Mouse (Mus musculus) limb, embryonic 15.5 days (tissue): ENCODE measurements around the gene C1qa. TPM values are rescaled to one million over a fixed set of nuclear protein-coding genes. Genes with fewer than 3 reads are reported as not detected.

ENCODE experiments used
- ATAC-seq: fragments of 200-750 bp; cut with Nextera tagmentation; 2 replicates; pipeline ENCODE4 v1.8.0; 2017; ENCODE audit warnings: low read depth, moderate TSS enrichment; ENCODE audit not compliant: insufficient number of reproducible peaks, low FRiP score, low TSS enrichment
- H3K27ac ChIP-seq: fragments of 300-500 bp; sonication (generic); 2 replicates; pipeline ENCODE4 v1.5.1; 2015; ENCODE audit warnings: moderate library complexity, mild to moderate bottlenecking, inconsistent platforms
- H3K27me3 ChIP-seq: fragments of 300-500 bp; sonication (generic); 2 replicates; pipeline ENCODE4 v1.6.1; 2015; ENCODE audit warnings: inconsistent platforms
- H3K36me3 ChIP-seq: fragments of 300-500 bp; sonication (generic); 2 replicates; pipeline ENCODE4 v1.6.1; 2015; ENCODE audit warnings: inconsistent platforms
- H3K4me1 ChIP-seq: fragments of 300-500 bp; sonication (generic); 2 replicates; pipeline ENCODE4 v1.6.1; 2015; ENCODE audit warnings: inconsistent platforms
- H3K4me2 ChIP-seq: fragments of 300-500 bp; sonication (generic); 2 replicates; pipeline ENCODE4 v1.6.1; 2015; ENCODE audit warnings: mild to moderate bottlenecking, inconsistent platforms
- H3K4me3 ChIP-seq: fragments of 300-500 bp; sonication (generic); 2 replicates; pipeline ENCODE4 v1.5.1; 2015; ENCODE audit warnings: mild to moderate bottlenecking, inconsistent platforms
- H3K9ac ChIP-seq: fragments of 300-500 bp; sonication (generic); 2 replicates; pipeline ENCODE4 v1.6.1; 2015; ENCODE audit warnings: inconsistent platforms
- H3K9me3 ChIP-seq: fragments of 300-500 bp; sonication (generic); 2 replicates; pipeline ENCODE4 v1.6.1; 2016; ENCODE audit warnings: inconsistent platforms
- WGBS: fragments of 180-500 bp; shearing (Covaris S2); methylation state at CpG from one replicate; pipeline ENCODE4 v1.1.7; 2015; 5-methylcytosine and 5-hydroxymethylcytosine counted together
- polyA plus RNA-seq: library from polyadenylated mRNA; unstranded; fragments of >200 nt; fragmentation: Nextera tagmentation; extraction: Ambion mirVana; gene quantifications from 2 replicates; pipeline ENCODE4 v1.2.1, GENCODE M21; 2015

The C1qa gene
- polyA plus RNA-seq, 1 experiment from 2014 or later, result 46.1 TPM

- Histone ChIP-seq H3K36me3 (no peaks in the 10 kb centered on the region), H3K4me1 (no peaks in the 10 kb centered on the region), H3K4me2 (no peak overlapping the region), H3K4me3 (no peak overlapping the region), H3K9ac (no peak overlapping the region), H3K27me3 (no peaks in the 10 kb centered on the region), H3K9me3 (no peaks in the 10 kb centered on the region), H3K27ac (no peak overlapping the region)
- ATAC-seq, result no peak
- 43% methylated on average over 5 of the region's 5 CpGs for WGBS
Observed at GRCm38 (mm10) chr4:136852119-136852518, 46.5 kb downstream of the C1qa start.

GRCm38 (mm10) chr4:136848565-136848964 lies 50.0 kb downstream of the C1qa start:
- Histone ChIP-seq H3K4me3 (no peak overlapping the region), H3K27me3 (no peaks in the 10 kb centered on the region), H3K9ac (no peak overlapping the region), H3K36me3 (no peaks in the 10 kb centered on the region), H3K4me1 (no peaks in the 10 kb centered on the region), H3K27ac (no peak overlapping the region), H3K4me2 (no peak overlapping the region), H3K9me3 (no peaks in the 10 kb centered on the region)
- ATAC-seq, result no peak
- WGBS, result 51% methylated on average over 4 of the region's 4 CpGs

- no peaks in the 10 kb centered on the region for H3K36me3 ChIP-seq
- no peaks in the 10 kb centered on the region for H3K4me1 ChIP-seq
- H3K27me3 ChIP-seq, result no peaks in the 10 kb centered on the region
- 80% methylated on average over 6 of the region's 6 CpGs for WGBS
- no peaks in the 10 kb centered on the region for H3K9me3 ChIP-seq
- H3K4me3 ChIP-seq, result no peak overlapping the region
- H3K27ac ChIP-seq, result no peak overlapping the region
- H3K9ac ChIP-seq, result no peak overlapping the region
- H3K4me2 ChIP-seq, result no peak overlapping the region
- no peak for ATAC-seq
Observed at GRCm38 (mm10) chr4:136847166-136847565, 51.4 kb downstream of the C1qa start.

Other genes with a start within 250 kb of the C1qa start
- gene Ephb2, start 62.8 kb downstream of the C1qa start, polyA plus RNA-seq, result 7.3 and 11.3 TPM in 2 replicates
- gene C1qb, start 12.6 kb downstream of the C1qa start, polyA plus RNA-seq, result 75.5 and 83.3 TPM in 2 replicates
- 34.8 and 47.1 TPM in 2 replicates for gene C1qc, start 5.7 kb downstream of the C1qa start, polyA plus RNA-seq
- gene Epha8, start 58.0 kb upstream of the C1qa start, polyA plus RNA-seq, result 2.2 and 2.5 TPM in 2 replicates
- gene Zbtb40, start 150.0 kb upstream of the C1qa start, polyA plus RNA-seq, result 3.7 and 3.9 TPM in 2 replicates